Mouse (Mus musculus) stomach, embryonic 15.5 days (tissue): Measurements from ENCODE around the gene Rnd1. TPM values are rescaled to one million over a fixed set of nuclear protein-coding genes. Genes with fewer than 3 reads are reported as not detected.
A peak's percentile ranks its signal among the peaks of the same experiment; 100 is the strongest.

Experiments
- ATAC-seq: fragments of 200-750 bp; cut with Nextera tagmentation; 2 replicates; pipeline ENCODE4 v1.8.0; 2017; ENCODE audit warnings: low read depth, moderate number of reproducible peaks, moderate TSS enrichment; ENCODE audit not compliant: insufficient read depth, low FRiP score
- H3K27ac ChIP-seq: fragments of 300-500 bp; sonication (generic); 2 replicates; pipeline ENCODE4 v1.5.1; 2015; ENCODE audit warnings: mild to moderate bottlenecking, inconsistent platforms
- H3K27me3 ChIP-seq: fragments of 300-500 bp; sonication (generic); replicated peaks from 2 replicates; pipeline ENCODE4 v1.6.1; 2015; ENCODE audit warnings: inconsistent platforms
- H3K36me3 ChIP-seq: fragments of 300-500 bp; sonication (generic); 2 replicates; pipeline ENCODE4 v1.6.1; 2015; ENCODE audit warnings: inconsistent platforms
- H3K4me1 ChIP-seq: fragments of 300-500 bp; sonication (generic); 2 replicates; pipeline ENCODE4 v1.6.1; 2015; ENCODE audit warnings: inconsistent platforms
- H3K4me2 ChIP-seq: fragments of 300-500 bp; sonication (generic); 2 replicates; pipeline ENCODE4 v1.6.1; 2015; ENCODE audit warnings: mild to moderate bottlenecking, inconsistent platforms
- H3K4me3 ChIP-seq: fragments of 300-500 bp; sonication (generic); replicated peaks from 2 replicates; pipeline ENCODE4 v1.5.1; 2015; ENCODE audit warnings: inconsistent platforms
- H3K9ac ChIP-seq: fragments of 300-500 bp; sonication (generic); 2 replicates; pipeline ENCODE4 v1.6.1; 2015; ENCODE audit warnings: inconsistent platforms
- H3K9me3 ChIP-seq: fragments of 300-500 bp; sonication (generic); 2 replicates; pipeline ENCODE4 v1.6.1; 2016; ENCODE audit warnings: inconsistent platforms
- WGBS: fragments of 180-500 bp; shearing (Covaris S2); methylation state at CpG from one replicate; pipeline ENCODE4 v1.1.7; 2015; 5-methylcytosine and 5-hydroxymethylcytosine counted together
- polyA plus RNA-seq: library from polyadenylated mRNA; unstranded; fragments of >200 nt; fragmentation: Nextera tagmentation; extraction: Ambion mirVana; gene quantifications from 2 replicates; pipeline ENCODE4 v1.2.1, GENCODE M21; 2015

Rnd1 gene
- polyA plus RNA-seq, 1 experiment from 2014 or later, result 1.3 TPM

DNA sequence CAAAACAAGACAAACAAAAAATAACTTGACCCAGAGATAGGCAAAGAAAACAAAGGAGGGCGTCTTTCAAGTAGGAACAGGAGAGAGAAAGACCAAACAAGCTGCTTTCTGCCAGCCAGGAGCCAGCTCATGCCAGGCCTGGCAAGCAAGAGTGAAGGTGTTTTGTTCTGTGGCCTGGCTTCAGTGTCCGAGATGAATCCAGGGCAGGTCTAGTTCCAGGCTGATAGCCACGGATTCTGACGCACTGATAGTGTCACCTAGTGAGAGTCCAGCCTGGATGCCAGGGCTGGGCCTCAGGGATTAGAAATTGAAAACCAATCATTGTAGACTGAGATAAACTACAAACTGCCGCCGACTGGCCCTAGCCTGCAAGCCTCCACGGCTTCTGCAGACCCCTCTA lies 716 bp upstream of the Rnd1 start:
- no peak overlapping the region for H3K4me2 ChIP-seq
- H3K9me3 ChIP-seq, result no peaks in the 10 kb centered on the region
- no peak for ATAC-seq
- WGBS, result 59% methylated on average over 7 of the region's 7 CpGs
- H3K9ac ChIP-seq, result no peak overlapping the region
- H3K4me3 ChIP-seq, result no peak overlapping the region
- H3K36me3 ChIP-seq, result no peaks in the 10 kb centered on the region
- no peak overlapping the region for H3K27ac ChIP-seq
- H3K27me3 ChIP-seq, result peaks cover 36% of the 10 kb centered on the region
- peaks cover 8% of the 10 kb centered on the region; the same call in 1 of the 2 replicates for H3K4me1 ChIP-seq

DNA sequence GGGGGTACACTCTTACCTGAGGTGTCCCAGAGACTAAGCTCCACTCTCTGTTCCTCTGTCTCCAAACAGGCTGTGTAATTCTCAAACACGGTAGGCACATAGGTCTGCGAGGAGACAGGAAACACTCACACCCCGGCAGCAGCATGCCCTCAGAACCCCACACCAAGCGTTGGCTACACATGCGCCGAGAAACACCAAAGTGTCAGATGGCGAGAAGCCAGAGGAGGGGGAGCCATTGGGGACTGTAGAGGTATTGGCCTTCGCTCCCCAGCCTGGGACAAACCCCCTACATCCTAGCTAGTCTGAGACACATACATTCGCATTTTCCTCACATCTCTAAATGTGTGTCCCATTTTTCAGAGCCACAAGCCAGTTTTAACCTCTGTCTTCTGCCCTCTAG lies 790 bp downstream of the Rnd1 start:
- Histone ChIP-seq H3K4me1 (peaks cover 8% of the 10 kb centered on the region; the same call in 1 of the 2 replicates), H3K4me2 (peak overlapping the region; percentile 92), H3K36me3 (no peaks in the 10 kb centered on the region), H3K27ac (no peak overlapping the region), H3K9me3 (no peaks in the 10 kb centered on the region), H3K4me3 (peak overlapping the region; percentile 43), H3K27me3 (peaks cover 36% of the 10 kb centered on the region), H3K9ac (no peak overlapping the region)
- WGBS, result 3% methylated on average over 9 of the region's 9 CpGs
- ATAC-seq, result no peak

DNA sequence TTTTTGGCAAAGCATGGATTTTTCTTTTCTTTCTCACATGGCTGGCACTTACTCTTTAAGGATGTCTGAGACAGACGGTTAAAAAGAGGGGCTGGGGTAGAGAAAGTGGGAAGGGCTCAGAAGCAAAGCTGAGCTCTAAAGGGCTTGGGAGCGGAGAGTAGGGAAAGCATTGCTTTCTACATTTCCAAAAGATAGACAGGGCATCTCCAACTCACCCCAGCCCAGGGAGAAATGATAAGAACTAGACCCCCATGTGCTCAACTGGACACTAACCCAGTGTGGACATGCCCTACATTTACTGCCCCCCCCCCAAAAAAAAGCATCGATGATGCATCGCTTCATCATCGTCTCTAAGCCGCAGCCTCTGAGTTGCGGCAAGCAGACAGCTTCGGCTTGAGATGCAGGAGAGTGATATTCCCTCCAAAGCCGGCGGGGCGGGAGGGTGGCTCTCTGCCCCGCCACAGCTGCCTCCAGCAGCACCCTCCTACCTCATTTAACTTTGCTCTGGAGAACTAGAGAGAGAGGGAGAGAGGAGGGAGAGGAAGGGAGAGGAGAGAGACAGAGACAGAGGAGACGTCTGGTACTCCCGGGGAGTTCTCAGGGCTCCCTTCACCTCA lies 1.5 kb downstream of the Rnd1 start:
- Histone ChIP-seq H3K4me2 (peak overlapping the region; percentile 92; the same call in 1 of the 2 replicates), H3K27me3 (peaks cover 36% of the 10 kb centered on the region), H3K9me3 (no peaks in the 10 kb centered on the region), H3K27ac (no peak overlapping the region), H3K9ac (no peak overlapping the region), H3K4me3 (peak overlapping the region; percentile 43; the same call in 1 of the 2 replicates), H3K36me3 (no peaks in the 10 kb centered on the region), H3K4me1 (peaks cover 8% of the 10 kb centered on the region; the same call in 1 of the 2 replicates)
- WGBS, result 9% methylated on average over 14 of the region's 14 CpGs
- no peak for ATAC-seq

DNA sequence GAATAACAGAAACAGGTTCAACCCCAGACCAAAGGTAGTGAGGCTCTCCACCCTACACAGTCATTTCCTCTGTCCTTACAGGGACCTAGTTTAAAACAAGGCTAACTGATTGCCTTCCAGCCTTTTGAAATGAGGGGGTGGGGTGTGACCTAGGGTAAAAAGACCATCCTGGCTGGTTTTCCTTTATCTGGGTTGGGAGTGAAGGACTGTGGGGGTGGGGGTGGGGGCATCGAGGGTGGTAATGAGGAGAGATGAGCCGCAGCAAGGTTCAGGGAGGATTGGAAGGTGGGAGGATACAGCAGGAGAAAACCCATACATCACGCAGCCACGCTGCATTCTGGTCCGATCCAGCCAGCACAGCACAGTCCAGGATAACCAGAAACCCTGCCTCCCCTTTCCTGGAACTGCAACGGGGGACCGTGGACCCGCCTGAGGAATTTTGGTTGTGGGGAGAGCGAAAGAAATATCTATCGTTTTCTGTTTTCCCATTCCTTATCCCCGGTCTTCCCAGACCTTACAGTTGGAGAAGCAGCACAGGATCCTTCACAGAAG lies 2.2 kb downstream of the Rnd1 start:
- Histone ChIP-seq H3K4me2 (no peak overlapping the region), H3K27me3 (peaks cover 36% of the 10 kb centered on the region), H3K9ac (no peak overlapping the region), H3K4me1 (peaks cover 8% of the 10 kb centered on the region; the same call in 1 of the 2 replicates), H3K36me3 (no peaks in the 10 kb centered on the region), H3K27ac (no peak overlapping the region), H3K4me3 (0 out of 2 replicates have a peak overlapping the region, but pooled peaks have one; percentile 43), H3K9me3 (no peaks in the 10 kb centered on the region)
- 28% methylated on average over 11 of the region's 11 CpGs for WGBS
- ATAC-seq, result no peak

DNA sequence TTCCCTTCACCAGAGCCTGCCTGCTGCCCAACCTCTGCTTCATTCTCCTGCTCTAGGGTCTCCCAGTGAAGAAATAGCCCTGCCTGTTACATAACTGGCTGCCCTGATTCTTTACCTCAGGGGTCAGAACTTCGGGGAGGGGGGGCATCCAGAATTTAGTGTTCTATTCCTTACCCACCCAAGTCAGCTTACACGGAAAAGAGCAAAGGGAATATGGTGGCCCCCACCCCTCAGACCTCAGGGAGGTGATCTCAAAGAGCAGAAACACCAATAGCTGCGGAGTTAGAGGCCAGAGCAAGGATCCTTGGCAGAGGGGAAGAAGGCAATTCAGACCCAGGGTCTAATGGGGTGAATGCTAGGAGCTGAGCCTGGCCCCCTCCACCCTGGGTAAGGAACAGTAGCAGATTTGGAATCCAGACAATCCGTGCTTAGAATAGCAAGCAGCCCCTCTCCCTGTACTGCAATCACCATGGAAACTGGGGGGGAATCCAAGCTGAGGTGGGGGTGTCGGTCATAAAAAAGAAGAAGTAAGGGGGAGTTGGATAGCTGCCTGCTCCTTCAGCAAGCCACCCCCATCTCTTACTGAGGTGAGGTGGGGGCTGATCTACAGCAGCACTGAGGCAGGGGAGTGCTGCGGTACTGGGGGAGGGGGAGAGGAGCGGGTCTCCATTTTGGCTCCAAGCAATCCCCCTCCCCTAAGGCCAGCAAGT lies 2.8 kb downstream of the Rnd1 start:
- no peak overlapping the region for H3K4me2 ChIP-seq
- H3K27ac ChIP-seq, result no peak overlapping the region
- no peaks in the 10 kb centered on the region for H3K36me3 ChIP-seq
- H3K4me3 ChIP-seq, result no peak overlapping the region
- no peak overlapping the region for H3K9ac ChIP-seq
- peaks cover 36% of the 10 kb centered on the region for H3K27me3 ChIP-seq
- ATAC-seq, result no peak
- WGBS, result 34% methylated on average over 7 of the region's 7 CpGs
- H3K9me3 ChIP-seq, result no peaks in the 10 kb centered on the region
- H3K4me1 ChIP-seq, result peaks cover 8% of the 10 kb centered on the region; the same call in 1 of the 2 replicates

GRCm38 (mm10) chr15:98673732-98674131 lies 3.5 kb downstream of the Rnd1 start:
- Histone ChIP-seq H3K4me2 (no peak overlapping the region), H3K27ac (no peak overlapping the region), H3K36me3 (no peaks in the 10 kb centered on the region), H3K27me3 (peaks cover 36% of the 10 kb centered on the region), H3K9ac (no peak overlapping the region), H3K4me1 (peaks cover 8% of the 10 kb centered on the region; the same call in 1 of the 2 replicates), H3K4me3 (no peak overlapping the region), H3K9me3 (no peaks in the 10 kb centered on the region)
- WGBS, result 73% methylated on average over 7 of the region's 7 CpGs
- ATAC-seq, result no peak

DNA sequence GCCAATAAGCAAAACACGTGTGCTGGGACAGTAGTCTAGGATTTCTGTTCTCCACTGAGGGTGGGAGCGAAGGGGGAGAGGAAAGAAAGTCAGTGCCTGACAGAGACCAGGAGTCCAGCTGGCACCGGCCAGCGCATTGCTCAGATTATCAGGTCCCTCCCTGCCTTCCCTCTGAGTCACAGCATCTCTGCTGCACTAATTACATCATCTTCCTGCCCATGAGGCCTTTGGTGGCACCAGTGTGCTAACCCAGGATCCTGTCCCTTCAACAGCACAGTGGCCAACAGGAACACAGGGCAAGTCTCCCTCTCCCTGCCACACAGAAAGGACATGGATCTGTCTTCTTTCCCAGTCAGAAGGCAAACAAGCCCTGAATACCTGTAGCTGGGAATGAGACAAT lies 4.7 kb downstream of the Rnd1 start:
- peaks cover 30% of the 10 kb centered on the region for H3K27me3 ChIP-seq
- no peaks in the 10 kb centered on the region for H3K9me3 ChIP-seq
- no peaks in the 10 kb centered on the region for H3K36me3 ChIP-seq
- no peak overlapping the region for H3K27ac ChIP-seq
- no peak overlapping the region for H3K9ac ChIP-seq
- no peak for ATAC-seq
- peaks cover 8% of the 10 kb centered on the region; the same call in 1 of the 2 replicates for H3K4me1 ChIP-seq
- WGBS, result 61% methylated on average over 4 of the region's 4 CpGs
- H3K4me2 ChIP-seq, result no peak overlapping the region
- H3K4me3 ChIP-seq, result no peak overlapping the region

DNA sequence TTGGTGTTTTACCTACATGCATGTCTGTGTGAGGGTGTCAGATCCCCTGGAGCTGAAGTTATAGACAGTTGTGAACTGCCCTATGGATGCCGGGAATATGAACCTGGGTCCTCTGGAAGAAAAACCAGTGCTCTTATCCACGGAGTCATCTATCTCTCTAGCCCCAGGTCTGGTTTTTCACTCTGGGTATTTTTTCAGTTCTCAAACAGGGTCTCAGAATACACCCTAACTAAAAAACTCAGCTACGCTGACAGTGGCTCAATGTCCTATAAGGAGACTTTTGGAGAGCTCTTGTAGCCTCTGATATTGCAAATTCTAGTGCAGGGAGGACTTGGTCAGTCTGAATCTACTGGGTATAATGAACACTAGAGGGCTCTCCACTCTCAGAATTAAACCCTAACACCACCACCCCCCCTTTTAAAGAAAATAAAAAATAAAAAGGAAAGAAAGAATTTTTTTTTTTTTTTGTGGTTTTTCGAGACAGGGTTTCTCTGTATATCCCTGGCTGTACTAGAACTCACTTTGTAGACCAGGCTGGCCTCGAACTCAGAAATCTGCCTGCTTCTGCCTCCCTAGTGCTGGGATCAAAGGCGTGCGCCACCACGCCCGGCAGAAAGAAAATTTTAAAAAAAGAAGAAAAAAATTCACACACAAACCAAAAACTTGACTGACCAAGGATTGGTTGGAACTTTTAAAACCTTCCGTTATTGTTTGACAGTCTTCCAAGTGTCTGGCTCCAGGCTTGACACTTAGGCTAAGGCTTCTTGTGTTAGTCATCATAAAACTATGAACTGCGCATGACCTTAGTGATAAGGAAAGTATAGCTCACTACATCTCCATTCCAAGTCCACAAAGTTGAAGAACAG lies 13.0 kb downstream of the Rnd1 start:
- H3K4me1 ChIP-seq, result 0 out of 2 replicates have a peak, but pooled peaks cover 4% of the 10 kb centered on the region
- WGBS, result 68% methylated on average over 11 of the region's 11 CpGs
- H3K27me3 ChIP-seq, result no peaks in the 10 kb centered on the region
- no peaks in the 10 kb centered on the region for H3K9me3 ChIP-seq
- H3K9ac ChIP-seq, result no peak overlapping the region
- H3K4me3 ChIP-seq, result no peak overlapping the region
- 0 out of 2 replicates have a peak, but pooled peaks cover 4% of the 10 kb centered on the region for H3K36me3 ChIP-seq
- no peak for ATAC-seq
- H3K4me2 ChIP-seq, result no peak overlapping the region
- H3K27ac ChIP-seq, result no peak overlapping the region

GRCm38 (mm10) chr15:98662567-98663545 lies 14.4 kb downstream of the Rnd1 start, which contains the start of gene Ddx23:
Ddx23 (minus strand) TSS chr15:98662894.
- Histone ChIP-seq H3K9me3 (no peaks in the 10 kb centered on the region), H3K27ac (peak within 1 kb of the TSS; percentile 81), H3K4me1 (0 out of 2 replicates have a peak, but pooled peaks cover 4% of the 10 kb centered on the region), H3K4me3 (peak within 1 kb of the TSS; percentile 70), H3K4me2 (peak within 1 kb of the TSS; percentile 56), H3K9ac (peak within 1 kb of the TSS; percentile 76), H3K27me3 (no peaks in the 10 kb centered on the region), H3K36me3 (peaks cover 16% of the 10 kb centered on the region)
- peak; percentile 96 for ATAC-seq
- WGBS, result 5% methylated on average over 48 of the region's 48 CpGs

GRCm38 (mm10) chr15:98662198-98662566 lies 15.1 kb downstream of the Rnd1 start:
- Histone ChIP-seq H3K27ac (peak overlapping the region; percentile 81), H3K4me3 (peak overlapping the region; percentile 70), H3K4me1 (0 out of 2 replicates have a peak, but pooled peaks cover 4% of the 10 kb centered on the region), H3K36me3 (peaks cover 23% of the 10 kb centered on the region), H3K4me2 (peak overlapping the region; percentile 56), H3K9ac (peak overlapping the region; percentile 76), H3K27me3 (no peaks in the 10 kb centered on the region), H3K9me3 (no peaks in the 10 kb centered on the region)
- no peak; the same call in 1 of the 2 replicates for ATAC-seq
- under 1% methylated on average over 14 of the region's 14 CpGs for WGBS
